Mouse (Mus musculus): ENCODE results near the gene Emilin2. TPM values are rescaled to one million over a fixed set of nuclear protein-coding genes. Genes with fewer than 3 reads are reported as not detected.

The Emilin2 gene
- 0.72 and 0.80 TPM in 2 replicates for polyA plus RNA-seq (2014; fragmentation: Nextera tagmentation; extraction: Ambion mirVana)

DNA sequence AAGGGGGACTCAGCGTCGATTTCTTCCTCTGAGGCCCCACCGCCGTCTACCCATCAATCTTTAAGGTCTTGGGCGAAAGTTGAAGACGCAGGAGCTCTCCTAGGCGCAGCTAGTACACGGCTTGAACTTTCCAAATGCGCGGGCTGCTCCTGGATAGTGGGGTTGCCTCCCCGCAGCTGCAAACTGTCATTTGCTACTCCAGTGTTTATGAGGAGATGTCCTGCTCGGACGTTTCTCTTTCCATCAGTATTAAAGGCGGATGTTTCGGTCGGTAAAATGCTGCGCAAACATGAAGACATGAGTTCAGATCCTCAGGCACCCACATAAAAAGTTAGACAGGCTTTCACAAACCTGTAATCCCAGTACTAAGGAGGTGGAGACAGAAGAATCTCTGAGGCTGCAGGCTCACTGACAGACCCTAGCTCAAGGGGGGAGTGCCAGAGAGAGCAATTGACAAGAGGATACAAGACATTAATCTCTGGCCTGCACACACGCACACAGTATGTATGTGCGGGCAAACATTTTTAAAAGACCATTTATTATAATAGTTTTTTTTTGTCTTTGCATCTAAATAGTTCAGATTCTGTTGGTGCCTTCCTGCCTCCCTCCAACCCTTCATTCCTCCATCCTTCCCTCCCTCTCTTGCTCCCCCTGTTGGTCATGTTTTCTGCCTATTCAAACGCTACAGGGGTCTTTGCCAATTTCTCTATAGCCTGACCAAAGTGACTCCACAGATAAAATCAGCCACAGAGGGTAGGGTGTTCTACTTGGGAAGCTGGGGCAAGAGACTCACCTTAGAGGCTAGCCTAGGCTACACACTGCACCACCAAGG is at the start of gene Emilin2:
TSS of gene Emilin2 (minus strand) at position 639 of the 832 bp plus-strand sequence.
- H3K4me3 ChIP-seq (ENCODE audit: low read depth, low read length), result peak within 1 kb of the TSS; percentile 55
- WGBS, result 9% methylated on average over 20 of the region's 20 CpGs
- H3K9me3 ChIP-seq (replicated peaks; ENCODE audit: control insufficient read depth, low read length), result no peaks in the 10 kb centered on the region
- no peaks in the 10 kb centered on the region for H3K36me3 ChIP-seq (ENCODE audit: control insufficient read depth, insufficient read depth, low read length)
- H3K4me1 ChIP-seq (ENCODE audit: control insufficient read depth, insufficient read depth, low read length), result 0 out of 2 replicates have a peak, but pooled peaks cover 9% of the 10 kb centered on the region
- ATAC-seq, result no peak
- no peak within 1 kb of the TSS for H3K27ac ChIP-seq (ENCODE audit: low read depth, low read length)
- peaks cover 8% of the 10 kb centered on the region; the same call in 1 of the 2 replicates for H3K27me3 ChIP-seq (replicated peaks; ENCODE audit: control insufficient read depth, insufficient read depth, low read length)
- peak within 1 kb of the TSS; percentile 63 for H3K9ac ChIP-seq (ENCODE audit: low read length)
- DNase-seq (ENCODE audit: low spot score), result peak; percentile 30
- peak within 1 kb of the TSS; percentile 100 for H3K4me2 ChIP-seq (ENCODE audit: low read length)

- no peaks in the 10 kb centered on the region for H3K4me1 ChIP-seq (ENCODE audit: control insufficient read depth, insufficient read depth, low read length)
- no peak overlapping the region for H3K4me3 ChIP-seq (ENCODE audit: low read depth, low read length)
- no peak overlapping the region for H3K9ac ChIP-seq (ENCODE audit: low read length)
- ATAC-seq (no peak), DNase-seq (ENCODE audit: low spot score) (no peak)
- H3K4me2 ChIP-seq (ENCODE audit: low read length), result no peak overlapping the region
- H3K36me3 ChIP-seq (ENCODE audit: control insufficient read depth, insufficient read depth, low read length), result peaks cover 52% of the 10 kb centered on the region
- H3K9me3 ChIP-seq (replicated peaks; ENCODE audit: control insufficient read depth, low read length), result no peaks in the 10 kb centered on the region
- H3K27ac ChIP-seq (ENCODE audit: low read depth, low read length), result no peak overlapping the region
- no peaks in the 10 kb centered on the region for H3K27me3 ChIP-seq (replicated peaks; ENCODE audit: control insufficient read depth, insufficient read depth, low read length)
- 92% methylated on average over 3 of the region's 3 CpGs for WGBS
Measured at GRCm38 (mm10) chr17:71355526-71355925, 43.7 kb upstream of the Emilin2 start.

- Histone ChIP-seq H3K9me3 (replicated peaks; ENCODE audit: control insufficient read depth, low read length) (no peaks in the 10 kb centered on the region), H3K36me3 (ENCODE audit: control insufficient read depth, insufficient read depth, low read length) (peaks cover 42% of the 10 kb centered on the region), H3K9ac (ENCODE audit: low read length) (no peak overlapping the region), H3K27ac (ENCODE audit: low read depth, low read length) (no peak overlapping the region), H3K4me1 (ENCODE audit: control insufficient read depth, insufficient read depth, low read length) (no peaks in the 10 kb centered on the region), H3K4me2 (ENCODE audit: low read length) (no peak overlapping the region), H3K4me3 (ENCODE audit: low read depth, low read length) (no peak overlapping the region), H3K27me3 (replicated peaks; ENCODE audit: control insufficient read depth, insufficient read depth, low read length) (no peaks in the 10 kb centered on the region)
- ATAC-seq, result no peak
- 95% methylated on average over 11 of the region's 11 CpGs for WGBS
- no peak for DNase-seq (ENCODE audit: low spot score)
Measured at GRCm38 (mm10) chr17:71354205-71354604, 42.4 kb upstream of the Emilin2 start.

- H3K4me3 ChIP-seq (ENCODE audit: low read depth, low read length), result no peak overlapping the region
- H3K9ac ChIP-seq (ENCODE audit: low read length), result no peak overlapping the region
- no peaks in the 10 kb centered on the region for H3K4me1 ChIP-seq (ENCODE audit: control insufficient read depth, insufficient read depth, low read length)
- no peaks in the 10 kb centered on the region for H3K9me3 ChIP-seq (replicated peaks; ENCODE audit: control insufficient read depth, low read length)
- no peaks in the 10 kb centered on the region for H3K27me3 ChIP-seq (replicated peaks; ENCODE audit: control insufficient read depth, insufficient read depth, low read length)
- no peak for ATAC-seq
- 94% methylated on average over 3 of the region's 3 CpGs for WGBS
- no peak for DNase-seq (ENCODE audit: low spot score)
- H3K36me3 ChIP-seq (ENCODE audit: control insufficient read depth, insufficient read depth, low read length), result peaks cover 53% of the 10 kb centered on the region
- no peak overlapping the region for H3K4me2 ChIP-seq (ENCODE audit: low read length)
- H3K27ac ChIP-seq (ENCODE audit: low read depth, low read length), result no peak overlapping the region
Measured at GRCm38 (mm10) chr17:71348188-71348587, 36.4 kb upstream of the Emilin2 start.

GRCm38 (mm10) chr17:71342006-71342405 is 30.2 kb upstream of the Emilin2 start:
- 90% methylated on average over 3 of the region's 3 CpGs for WGBS
- Histone ChIP-seq H3K4me3 (ENCODE audit: low read depth, low read length) (no peak overlapping the region), H3K27me3 (replicated peaks; ENCODE audit: control insufficient read depth, insufficient read depth, low read length) (no peaks in the 10 kb centered on the region), H3K4me1 (ENCODE audit: control insufficient read depth, insufficient read depth, low read length) (no peaks in the 10 kb centered on the region), H3K9ac (ENCODE audit: low read length) (no peak overlapping the region), H3K9me3 (replicated peaks; ENCODE audit: control insufficient read depth, low read length) (no peaks in the 10 kb centered on the region), H3K4me2 (ENCODE audit: low read length) (no peak overlapping the region), H3K36me3 (ENCODE audit: control insufficient read depth, insufficient read depth, low read length) (peaks cover 19% of the 10 kb centered on the region; the same call in 1 of the 2 replicates), H3K27ac (ENCODE audit: low read depth, low read length) (no peak overlapping the region)
- DNase-seq (ENCODE audit: low spot score) (no peak), ATAC-seq (no peak)

GRCm38 (mm10) chr17:71338627-71339026 is 26.8 kb upstream of the Emilin2 start:
- no peak for DNase-seq (ENCODE audit: low spot score)
- ATAC-seq, result no peak
- Histone ChIP-seq H3K9me3 (replicated peaks; ENCODE audit: control insufficient read depth, low read length) (no peaks in the 10 kb centered on the region), H3K36me3 (ENCODE audit: control insufficient read depth, insufficient read depth, low read length) (peaks cover 5% of the 10 kb centered on the region; the same call in 1 of the 2 replicates), H3K4me3 (ENCODE audit: low read depth, low read length) (no peak overlapping the region), H3K27ac (ENCODE audit: low read depth, low read length) (no peak overlapping the region), H3K4me1 (ENCODE audit: control insufficient read depth, insufficient read depth, low read length) (no peaks in the 10 kb centered on the region), H3K9ac (ENCODE audit: low read length) (no peak overlapping the region), H3K27me3 (replicated peaks; ENCODE audit: control insufficient read depth, insufficient read depth, low read length) (no peaks in the 10 kb centered on the region), H3K4me2 (ENCODE audit: low read length) (no peak overlapping the region)
- WGBS, result 95% methylated on average over 6 of the region's 6 CpGs

- Histone ChIP-seq H3K4me2 (ENCODE audit: low read length) (no peak overlapping the region), H3K27ac (ENCODE audit: low read depth, low read length) (no peak overlapping the region), H3K27me3 (replicated peaks; ENCODE audit: control insufficient read depth, insufficient read depth, low read length) (no peaks in the 10 kb centered on the region), H3K4me3 (ENCODE audit: low read depth, low read length) (no peak overlapping the region), H3K9me3 (replicated peaks; ENCODE audit: control insufficient read depth, low read length) (no peaks in the 10 kb centered on the region), H3K4me1 (ENCODE audit: control insufficient read depth, insufficient read depth, low read length) (no peaks in the 10 kb centered on the region), H3K9ac (ENCODE audit: low read length) (no peak overlapping the region), H3K36me3 (ENCODE audit: control insufficient read depth, insufficient read depth, low read length) (no peaks in the 10 kb centered on the region)
- 95% methylated on average over 9 of the region's 9 CpGs for WGBS
- ATAC-seq (no peak), DNase-seq (ENCODE audit: low spot score) (no peak)
Measured at GRCm38 (mm10) chr17:71337546-71337945, 25.8 kb upstream of the Emilin2 start.

DNA sequence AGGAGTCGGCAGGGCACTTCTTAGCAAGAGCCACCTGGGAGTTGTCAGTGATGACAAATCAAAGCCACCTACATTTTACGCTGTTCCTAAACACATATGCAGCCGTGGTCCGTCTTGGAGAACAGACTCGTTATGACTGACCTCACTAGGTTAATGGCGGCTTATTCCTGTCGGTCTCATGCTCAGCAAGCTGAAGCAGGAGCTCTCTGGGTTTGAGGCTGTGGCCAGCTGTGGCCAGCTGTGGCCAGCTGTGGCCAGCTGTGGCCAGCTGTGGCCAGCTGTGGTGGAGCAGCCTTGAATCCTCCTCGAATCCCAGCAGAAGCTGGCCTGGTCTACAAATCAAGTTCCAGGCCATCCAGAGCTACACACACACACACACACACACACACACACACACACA is 24.6 kb upstream of the Emilin2 start:
- no peak overlapping the region for H3K4me2 ChIP-seq (ENCODE audit: low read length)
- no peak overlapping the region for H3K4me3 ChIP-seq (ENCODE audit: low read depth, low read length)
- DNase-seq (ENCODE audit: low spot score), result no peak
- H3K27ac ChIP-seq (ENCODE audit: low read depth, low read length), result no peak overlapping the region
- H3K27me3 ChIP-seq (replicated peaks; ENCODE audit: control insufficient read depth, insufficient read depth, low read length), result no peaks in the 10 kb centered on the region
- ATAC-seq, result no peak
- no peaks in the 10 kb centered on the region for H3K36me3 ChIP-seq (ENCODE audit: control insufficient read depth, insufficient read depth, low read length)
- H3K9ac ChIP-seq (ENCODE audit: low read length), result no peak overlapping the region
- H3K9me3 ChIP-seq (replicated peaks; ENCODE audit: control insufficient read depth, low read length), result no peaks in the 10 kb centered on the region
- H3K4me1 ChIP-seq (ENCODE audit: control insufficient read depth, insufficient read depth, low read length), result no peaks in the 10 kb centered on the region
- 75% methylated on average over 8 of the region's 8 CpGs for whole genome bisulfite sequencing

DNA sequence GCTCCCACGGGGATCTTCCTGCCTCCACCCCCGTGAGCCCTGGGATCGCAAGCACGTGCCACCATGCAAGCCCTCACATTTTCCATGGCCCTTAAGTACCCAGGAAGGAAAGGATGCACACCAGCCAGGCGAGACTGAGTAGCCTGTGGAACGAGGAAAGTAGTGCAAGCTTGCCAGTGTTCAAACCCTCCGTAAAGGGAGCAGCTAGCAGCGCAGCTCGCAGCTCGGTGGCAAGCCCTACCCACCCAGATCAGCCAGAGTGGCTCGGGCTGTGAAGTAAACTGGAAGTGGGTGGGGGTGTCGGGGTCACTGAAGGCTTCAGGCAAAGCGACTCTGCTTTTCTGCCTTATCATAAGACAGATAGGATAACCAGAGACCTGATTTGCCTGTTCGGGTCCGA is 20.5 kb upstream of the Emilin2 start:
- Histone ChIP-seq H3K4me1 (ENCODE audit: control insufficient read depth, insufficient read depth, low read length) (no peaks in the 10 kb centered on the region), H3K4me2 (ENCODE audit: low read length) (no peak overlapping the region), H3K9ac (ENCODE audit: low read length) (no peak overlapping the region), H3K27ac (ENCODE audit: low read depth, low read length) (no peak overlapping the region), H3K36me3 (ENCODE audit: control insufficient read depth, insufficient read depth, low read length) (no peaks in the 10 kb centered on the region), H3K4me3 (ENCODE audit: low read depth, low read length) (no peak overlapping the region), H3K9me3 (replicated peaks; ENCODE audit: control insufficient read depth, low read length) (no peaks in the 10 kb centered on the region), H3K27me3 (replicated peaks; ENCODE audit: control insufficient read depth, insufficient read depth, low read length) (no peaks in the 10 kb centered on the region)
- 76% methylated on average over 15 of the region's 15 CpGs for WGBS
- DNase-seq (ENCODE audit: low spot score), result no peak
- ATAC-seq, result no peak
